Mouse (Mus musculus) left cerebral cortex, adult 6 months (tissue): ENCODE measurements around the gene Topbp1. TPM values are rescaled to one million over a fixed set of nuclear protein-coding genes. Genes with fewer than 3 reads are reported as not detected.

Source experiments
- long read RNA-seq, 2 experiments: library from polyadenylated mRNA; unstranded; transcript quantifications; one replicate each; pipeline ENCODE4 v2.0.0; 2019 to 2020
- polyA plus RNA-seq: library from polyadenylated mRNA; unstranded; fragments of <200 nt; fragmentation: Nextera tagmentation; gene quantifications from 2 replicates; pipeline ENCODE4 v1.2.3, GENCODE M21; 2021

Gene Topbp1
- 1.6 and 3.4 TPM in 2 replicates for polyA plus RNA-seq
- long read RNA-seq, experiment 1, full-length matches to known transcripts, result 1 of 9 reads
- long read RNA-seq, experiment 1, partial matches to known transcripts, result 7 of 9 reads
- long read RNA-seq, experiment 1, other reads (novel, unspliced or antisense), result 1 of 9 reads
- long read RNA-seq, experiment 2, partial matches to known transcripts, result 1 of 3 reads
- long read RNA-seq, experiment 2, other reads (novel, unspliced or antisense), result 2 of 3 reads

DNA sequence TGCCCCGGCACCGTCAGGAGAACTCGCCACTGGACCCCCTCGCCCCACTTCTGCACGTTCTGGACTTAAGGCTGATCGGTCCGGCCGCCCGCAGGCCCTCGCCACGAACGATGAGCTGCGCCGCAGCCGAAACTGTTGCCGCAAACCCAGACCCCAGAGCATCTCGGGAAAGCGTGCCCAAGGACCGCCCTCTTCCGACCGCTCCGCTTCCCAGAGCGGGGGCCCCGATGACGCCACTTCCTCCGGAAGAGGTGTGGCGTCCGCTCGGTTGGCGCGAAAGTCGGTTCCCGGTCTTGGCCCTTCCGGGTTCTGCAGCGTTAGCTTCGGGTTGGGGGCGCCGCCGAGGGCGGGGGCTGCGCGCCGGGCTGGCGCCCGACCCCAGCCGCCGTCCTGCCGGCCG lies at the start of gene Topbp1, which contains the start of gene 1300017J02Rik:
TSS of gene Topbp1 (plus strand) at position 289 of the 400 bp plus-strand sequence.
TSS of gene 1300017J02Rik (minus strand) at position 156 of the 400 bp plus-strand sequence.

DNA sequence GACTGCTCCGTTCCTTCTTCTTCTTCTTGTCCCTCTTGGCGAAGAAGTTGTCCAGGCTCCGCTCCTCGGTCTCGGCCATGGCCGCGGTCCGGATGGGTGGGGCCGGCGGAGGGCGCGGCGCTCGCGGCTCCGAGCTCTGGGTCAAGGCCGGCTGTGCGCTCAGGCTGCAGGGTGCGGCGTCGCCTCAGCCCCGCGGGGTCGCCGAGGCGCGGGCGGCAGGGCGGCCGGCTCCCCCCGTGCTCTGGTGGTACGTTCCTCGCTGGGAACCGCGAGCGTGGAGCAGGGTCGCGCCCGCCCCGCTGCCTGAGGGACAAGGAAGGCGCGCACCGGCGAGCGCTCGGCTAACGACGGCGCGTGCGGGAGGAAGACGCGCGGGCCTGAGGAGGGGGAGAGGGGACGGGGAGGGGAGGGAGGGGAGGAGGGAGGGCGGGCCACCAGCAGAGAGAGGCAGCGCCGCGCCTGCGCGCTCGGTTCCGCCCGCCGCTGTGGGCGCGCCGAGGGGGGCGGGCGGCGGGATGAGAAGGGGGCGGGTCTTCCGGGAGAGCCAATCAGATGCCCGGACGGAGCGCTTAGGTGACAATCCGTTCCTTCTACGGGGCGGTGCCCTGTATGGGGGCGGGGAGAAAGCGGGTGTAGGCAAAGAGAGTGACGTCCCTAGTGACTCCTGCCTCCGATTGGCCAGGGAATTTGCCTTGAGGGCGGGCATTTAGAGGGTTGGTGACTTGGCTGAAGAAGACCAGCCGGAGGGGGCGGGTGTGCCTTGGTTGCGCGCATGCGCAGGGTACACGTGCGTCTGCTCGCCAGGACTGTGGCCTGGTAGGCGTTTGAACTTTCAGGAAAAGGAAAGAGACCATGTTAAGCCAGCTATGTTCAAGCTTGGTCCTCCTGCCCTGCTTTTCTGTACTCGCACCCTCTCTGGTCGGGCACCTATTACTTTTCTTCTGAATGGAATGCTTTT lies 60.6 kb downstream of the Topbp1 start, which contains the start of gene Cdv3:
TSS of gene Cdv3 (minus strand) at position 551 of the 958 bp plus-strand sequence.

Other genes starting within 250 kb of the Topbp1 start
- 121 and 131 TPM in 2 replicates for gene Rab6b, start 193.4 kb upstream of the Topbp1 start, polyA plus RNA-seq
- gene Srprb, start 103.1 kb upstream of the Topbp1 start, polyA plus RNA-seq, result 24.5 and 30.3 TPM in 2 replicates
- 1.5 TPM in 1 of 2 replicates, not detected in the other for gene Gm20425, start 74.9 kb upstream of the Topbp1 start, polyA plus RNA-seq
- 508 and 688 TPM in 2 replicates for gene Trf, start 74.8 kb upstream of the Topbp1 start, polyA plus RNA-seq
- gene 1300017J02Rik, start 133 bp upstream of the Topbp1 start, polyA plus RNA-seq, result 0.21 TPM in 1 of 2 replicates, not detected in the other
- gene Cdv3, start 60.6 kb downstream of the Topbp1 start, polyA plus RNA-seq, result 43.2 and 52.8 TPM in 2 replicates
- gene Bfsp2, start 175.2 kb downstream of the Topbp1 start, polyA plus RNA-seq, result 5.2 and 5.5 TPM in 2 replicates